Comparison of ENCODE assay signal across 8 mouse cellular contexts in the genomic region with DNA sequence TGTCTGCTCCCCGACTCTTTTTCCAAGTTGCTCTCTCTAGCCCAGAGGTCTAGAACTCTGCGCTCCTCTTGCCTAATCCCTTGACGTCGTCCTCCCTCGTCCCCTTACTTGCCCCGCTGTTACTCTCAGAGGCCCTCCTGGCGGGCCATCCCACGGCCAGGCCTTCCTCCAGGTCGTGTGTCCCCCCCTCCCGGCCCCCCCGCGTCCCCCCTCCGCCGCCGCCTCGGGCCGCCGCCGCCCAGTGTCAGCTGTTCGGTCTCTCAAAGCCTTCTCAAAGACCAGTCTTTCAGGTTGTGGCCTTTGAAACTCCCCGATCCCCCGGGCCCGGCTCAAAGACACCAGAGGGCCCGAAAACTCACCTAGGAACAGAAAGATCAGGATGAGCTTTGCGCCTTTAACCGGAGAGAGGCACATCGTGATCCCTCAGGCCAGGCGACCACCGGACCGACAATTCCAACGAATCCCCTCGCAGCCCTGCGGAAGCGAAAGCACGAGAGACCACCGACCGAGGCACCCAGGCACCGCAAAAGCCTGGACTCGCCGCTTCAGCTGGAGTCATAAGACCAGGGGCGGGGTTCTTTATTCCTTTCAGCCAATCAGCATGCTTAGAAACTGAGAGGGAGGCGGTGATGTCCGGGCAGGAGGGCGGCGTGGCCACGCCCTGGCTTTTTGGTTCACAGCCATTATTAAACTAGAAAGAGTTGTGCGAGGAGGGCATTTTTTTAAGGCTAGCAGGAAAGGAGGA. TPM values are rescaled to one million over a fixed set of nuclear protein-coding genes. Genes with fewer than 3 reads are reported as not detected.
DNase-seq lines count a peak whose midpoint lies in the region; ATAC-seq and TF ChIP-seq lines count a peak whose summit lies in the region.

A gene (minus strand): TSS at position 565 of the 745 bp plus-strand sequence.

- TF ChIP-seq CTCF in kidney, postnatal 0 days (IDR thresholded peaks at IDR 0.05; ENCODE audit: low read depth): no peak

- H3K36me3 ChIP-seq in heart, embryonic 12.5 days: peaks cover 14% of the 10 kb centered on the region
- no peaks in the 10 kb centered on the region for H3K36me3 ChIP-seq in kidney, postnatal 0 days (ENCODE audit: insufficient read depth, low read length)
- 0 out of 2 replicates have a peak, but pooled peaks cover 3% of the 10 kb centered on the region for H3K36me3 ChIP-seq in liver, embryonic 11.5 days (ENCODE audit: control insufficient read depth, insufficient read depth, low read length)
- H3K36me3 ChIP-seq in stomach, embryonic 14.5 days (ENCODE audit: control insufficient read depth, insufficient read depth, low read length): no peaks in the 10 kb centered on the region; the same call in 1 of the 2 replicates

- no peaks in the 10 kb centered on the region for H3K9me3 ChIP-seq in heart, embryonic 12.5 days (replicated peaks)
- H3K9me3 ChIP-seq in kidney, postnatal 0 days (replicated peaks; ENCODE audit: low read length): no peaks in the 10 kb centered on the region
- H3K9me3 ChIP-seq in liver, embryonic 11.5 days (ENCODE audit: control insufficient read depth, low read length): no peaks in the 10 kb centered on the region
- no peaks in the 10 kb centered on the region for H3K9me3 ChIP-seq in stomach, embryonic 14.5 days (ENCODE audit: control insufficient read depth, low read depth, low read length)

- peak within 1 kb of the TSS; percentile 89 for H3K27ac ChIP-seq in heart, embryonic 12.5 days (ENCODE audit: poor library complexity, severe bottlenecking)
- peak within 1 kb of the TSS; percentile 91 for H3K27ac ChIP-seq in kidney, postnatal 0 days
- H3K27ac ChIP-seq in liver, embryonic 11.5 days (ENCODE audit: low read depth, low read length): peak within 1 kb of the TSS; percentile 70
- H3K27ac ChIP-seq in stomach, embryonic 14.5 days (ENCODE audit: low read length): peak within 1 kb of the TSS; percentile 79

- H3K4me3 ChIP-seq in heart, embryonic 12.5 days: peak within 1 kb of the TSS; percentile 73
- H3K4me3 ChIP-seq in kidney, postnatal 0 days (replicated peaks; ENCODE audit: low read depth, low read length): peak within 1 kb of the TSS; percentile 57
- peak within 1 kb of the TSS; percentile 69 for H3K4me3 ChIP-seq in liver, embryonic 11.5 days (ENCODE audit: low read depth, low read length)
- H3K4me3 ChIP-seq in stomach, embryonic 14.5 days (ENCODE audit: low read depth, low read length): peak within 1 kb of the TSS; percentile 56

- peak within 1 kb of the TSS; percentile 88 for H3K9ac ChIP-seq in heart, embryonic 12.5 days
- peak within 1 kb of the TSS; percentile 75 for H3K9ac ChIP-seq in kidney, postnatal 0 days (ENCODE audit: low read depth, low read length)
- H3K9ac ChIP-seq in liver, embryonic 11.5 days (ENCODE audit: low read depth, low read length): peak within 1 kb of the TSS; percentile 67
- H3K9ac ChIP-seq in stomach, embryonic 14.5 days (replicated peaks; ENCODE audit: low read depth, low read length): peak within 1 kb of the TSS; percentile 53

- WGBS in heart, embryonic 12.5 days: 12% methylated on average over 47 of the region's 47 CpGs
- WGBS in kidney, postnatal 0 days: 22% methylated on average over 47 of the region's 47 CpGs
- 13% methylated on average over 44 of the region's 47 CpGs for WGBS in liver, embryonic 11.5 days
- WGBS in stomach, embryonic 14.5 days: 14% methylated on average over 47 of the region's 47 CpGs

- DNase-seq in CD4-positive helper T cell, adult 2 months (ENCODE audit: low read depth, low spot score): peak; percentile 84
- peak; percentile 73 for DNase-seq in brain, embryonic 18.5 days (ENCODE audit: low read depth, low spot score)
- DNase-seq in kidney, postnatal 0 days (ENCODE audit: low spot score): peak; percentile 94
- peak; percentile 59 for DNase-seq in liver, embryonic 11.5 days (ENCODE audit: low spot score)
- DNase-seq in naive thymus-derived CD4-positive, alpha-beta T cell, adult 2 months (ENCODE audit: low read depth): peak; percentile 79

- H3K27me3 ChIP-seq in heart, embryonic 12.5 days (replicated peaks): no peaks in the 10 kb centered on the region
- no peaks in the 10 kb centered on the region for H3K27me3 ChIP-seq in kidney, postnatal 0 days (ENCODE audit: insufficient read depth, low read length)
- no peaks in the 10 kb centered on the region for H3K27me3 ChIP-seq in liver, embryonic 11.5 days (replicated peaks; ENCODE audit: control insufficient read depth, insufficient read depth, low read length)
- H3K27me3 ChIP-seq in stomach, embryonic 14.5 days (ENCODE audit: control insufficient read depth, insufficient read depth, low read length): no peaks in the 10 kb centered on the region

- peak within 1 kb of the TSS; percentile 73 for H3K4me2 ChIP-seq in heart, embryonic 12.5 days
- H3K4me2 ChIP-seq in kidney, postnatal 0 days (ENCODE audit: low read length): peak within 1 kb of the TSS; percentile 51
- peak within 1 kb of the TSS; percentile 61 for H3K4me2 ChIP-seq in liver, embryonic 11.5 days
- H3K4me2 ChIP-seq in stomach, embryonic 14.5 days (replicated peaks; ENCODE audit: low read depth, low read length): peak within 1 kb of the TSS; percentile 42

- ATAC-seq in erythroid progenitor cell, adult 5-6 weeks (replicated peaks; ENCODE audit: low FRiP score, poor library complexity, severe bottlenecking): peak; percentile 100
- peak; percentile 93 for ATAC-seq in heart, embryonic 12.5 days (ENCODE audit: insufficient number of reproducible peaks, low FRiP score)
- ATAC-seq in kidney, postnatal 0 days (replicated peaks; ENCODE audit: low FRiP score, low read depth): peak; percentile 96
- ATAC-seq in liver, embryonic 11.5 days (replicated peaks; ENCODE audit: low FRiP score): peak; percentile 93
- ATAC-seq in stomach, embryonic 14.5 days (ENCODE audit: insufficient number of reproducible peaks, insufficient read depth, low FRiP score, low read depth): peak; percentile 97

- 0 out of 2 replicates have a peak, but pooled peaks cover 3% of the 10 kb centered on the region for H3K4me1 ChIP-seq in heart, embryonic 12.5 days (replicated peaks)
- no peaks in the 10 kb centered on the region for H3K4me1 ChIP-seq in kidney, postnatal 0 days (replicated peaks; ENCODE audit: insufficient read depth, low read length)
- no peaks in the 10 kb centered on the region for H3K4me1 ChIP-seq in liver, embryonic 11.5 days (replicated peaks; ENCODE audit: control insufficient read depth, insufficient read depth, low read length)
- H3K4me1 ChIP-seq in stomach, embryonic 14.5 days (ENCODE audit: control insufficient read depth, insufficient read depth, low read length): no peaks in the 10 kb centered on the region

RNA-seq across cellular contexts. Expression of the gene that starts here (rescaled TPM):
- total RNA-seq in erythroid progenitor cell, adult 5-6 weeks (2015; ENCODE audit: low replicate concordance): 79.6 and 86.1 TPM in 2 replicates
- 42.2 and 54.8 TPM in 2 replicates for total RNA-seq in erythroid progenitor cell, adult 5-6 weeks (2017; ENCODE audit: low replicate concordance)
- 149 and 153 TPM in 2 replicates for polyA plus RNA-seq in heart, embryonic 12.5 days (2016; fragmentation: Nextera tagmentation; extraction: Ambion mirVana)
- polyA plus RNA-seq in kidney, postnatal 0 days (2015; fragmentation: Nextera tagmentation; extraction: Ambion mirVana): 308 and 316 TPM in 2 replicates
- polyA plus RNA-seq in liver, embryonic 11.5 days (2014; fragmentation: Nextera tagmentation; extraction: Ambion mirVana): 76.0 and 81.4 TPM in 2 replicates
- polyA plus RNA-seq in stomach, embryonic 14.5 days (2014; fragmentation: Nextera tagmentation; extraction: Ambion mirVana): 173 and 184 TPM in 2 replicates

Comparison
In these comparisons a context has a peak if more than half of its experiments do, and no peak if none do; other contexts are left out.
1. Peak in every context shown above with its lines: DNase-seq, ATAC-seq, H3K4me3 ChIP-seq and H3K27ac ChIP-seq.